Mouse (Mus musculus) ES-Bruce4 (cell line): ENCODE data around the gene Anxa6.

Source experiments
- CTCF ChIP-seq: IDR thresholded peaks from one replicate; pipeline ENCODE4 v1.8.1; 2011; ENCODE audit warnings: low read depth, low read length
- EP300 ChIP-seq: IDR thresholded peaks from 2 replicates; pipeline ENCODE4 v1.6.1; 2011; ENCODE audit warnings: low read depth, low read length; ENCODE audit not compliant: insufficient read depth
- POLR2A ChIP-seq: IDR thresholded peaks from one replicate; pipeline ENCODE4 v1.8.1; 2011; ENCODE audit warnings: low read length; ENCODE audit not compliant: insufficient read depth

- TF ChIP-seq POLR2A = no peak
- no peak for TF ChIP-seq CTCF
- TF ChIP-seq EP300 = no peak
Measured at GRCm38 (mm10) chr11:54932540-54932939, 100.7 kb downstream of the Anxa6 start.
